Mouse (Mus musculus) CH12.LX (cell line): ENCODE data around the gene Cx3cr1. TPM values are rescaled to one million over a fixed set of nuclear protein-coding genes. Genes with fewer than 3 reads are reported as not detected.
A peak's percentile ranks its signal among the peaks of the same experiment; 100 is the strongest.

Source experiments
- DNase-seq: peaks from one replicate; pipeline ENCODE4 v3.0.0-alpha.2; 2013; ENCODE audit errors: extremely low read depth
- H3K27ac ChIP-seq: 2 replicates; pipeline ENCODE4 v1.5.1; 2012; ENCODE audit warnings: low read depth, mild to moderate bottlenecking, control low read depth, moderate library complexity; ENCODE audit not compliant: insufficient read depth
- H3K27me3 ChIP-seq: replicated peaks from 2 replicates; pipeline ENCODE3; 2012; ENCODE audit warnings: inconsistent platforms
- H3K36me3 ChIP-seq, 2 experiments: replicated peaks in 1 of 2; 2 replicates each; pipeline versions ENCODE3 to v1.6.1; 2012; ENCODE audit warnings: inconsistent platforms in 1 of 2, low read length in 1 of 2, mild to moderate bottlenecking in 1 of 2, mixed read lengths in 1 of 2, moderate library complexity in 1 of 2; ENCODE audit not compliant: control insufficient read depth in 1 of 2, insufficient read depth in 1 of 2
- H3K4me1 ChIP-seq, 2 experiments: 2 replicates each; pipeline ENCODE4 v1.6.1; 2012; ENCODE audit warnings: inconsistent platforms in 1 of 2, moderate library complexity in 1 of 2; ENCODE audit not compliant: insufficient read depth in 2 of 2, control insufficient read depth in 1 of 2
- H3K4me2 ChIP-seq: 2 replicates; pipeline ENCODE4 v1.6.1; 2012; ENCODE audit warnings: low read depth, mild to moderate bottlenecking, control low read depth; ENCODE audit not compliant: poor library complexity, insufficient read depth, severe bottlenecking
- H3K4me3 ChIP-seq, 3 experiments: fragments of 150-350 bp in 1 of 3; sonication (generic) in 1 of 3; replicated peaks in 1 of 3; 2 replicates each; pipeline versions ENCODE3 to v1.5.1; 2011 to 2012; ENCODE audit warnings: low read depth in 2 of 3, low read length in 2 of 3, mild to moderate bottlenecking in 2 of 3, moderate library complexity in 2 of 3, control low read depth in 1 of 3, improper control_type of control experiment in 1 of 3, inconsistent platforms in 1 of 3, mixed read lengths in 1 of 3; ENCODE audit not compliant: poor library complexity in 1 of 3
- H3K79me2 ChIP-seq: replicated peaks from 2 replicates; pipeline ENCODE4 v1.6.1; 2012; ENCODE audit warnings: mild to moderate bottlenecking, moderate library complexity; ENCODE audit not compliant: control insufficient read depth, poor library complexity, insufficient read depth, severe bottlenecking; ENCODE audit errors: extremely low read depth
- H3K9ac ChIP-seq: 2 replicates; pipeline ENCODE4 v1.6.1; 2012; ENCODE audit warnings: low read depth, mild to moderate bottlenecking, control low read depth, moderate library complexity; ENCODE audit not compliant: insufficient read depth
- H3K9me3 ChIP-seq: replicated peaks from 2 replicates; pipeline ENCODE3; 2012; ENCODE audit warnings: low read length, inconsistent platforms, mixed read lengths
- CTCF ChIP-seq, 2 experiments: IDR thresholded peaks in 1 of 2; conservative IDR thresholded peaks in 1 of 2; 2 replicates each; pipeline ENCODE4 v1.5.1; 2011 to 2012; ENCODE audit warnings: low read depth in 2 of 2, low read length in 2 of 2, improper control_type of control experiment in 1 of 2, inconsistent platforms in 1 of 2, mild to moderate bottlenecking in 1 of 2, moderate library complexity in 1 of 2
- E2F4 ChIP-seq: IDR thresholded peaks from 2 replicates; pipeline ENCODE4 v1.6.1; 2011; ENCODE audit warnings: low read depth, low read length, improper control_type of control experiment; ENCODE audit not compliant: insufficient replicate concordance
- EP300 ChIP-seq: IDR thresholded peaks from 2 replicates; pipeline ENCODE4 v1.6.1; 2011; ENCODE audit warnings: low read length, improper control_type of control experiment
- ETS1 ChIP-seq: conservative IDR thresholded peaks from 2 replicates; pipeline ENCODE4 v1.6.1; 2012; ENCODE audit warnings: low read depth, mild to moderate bottlenecking, inconsistent platforms, low read length, improper control_type of control experiment, moderate library complexity
- IRF4 ChIP-seq: IDR thresholded peaks from 2 replicates; pipeline ENCODE4 v1.6.1; 2014; ENCODE audit warnings: low read depth, mild to moderate bottlenecking, inconsistent platforms, low read length, improper control_type of control experiment
- KAT2A ChIP-seq: IDR thresholded peaks from 2 replicates; pipeline ENCODE4 v1.6.1; 2012; ENCODE audit warnings: low read length, improper control_type of control experiment, inconsistent platforms; ENCODE audit not compliant: insufficient replicate concordance
- NRF1 ChIP-seq: IDR thresholded peaks from 2 replicates; pipeline ENCODE4 v1.6.1; 2014; ENCODE audit warnings: low read depth, mild to moderate bottlenecking, inconsistent platforms, low read length, improper control_type of control experiment, moderate library complexity
- TBP ChIP-seq: conservative IDR thresholded peaks from 2 replicates; pipeline ENCODE4 v1.6.1; 2011; ENCODE audit warnings: low read depth, low read length, improper control_type of control experiment
- ZC3H11A ChIP-seq: IDR thresholded peaks from 2 replicates; pipeline ENCODE4 v1.6.1; 2012; ENCODE audit warnings: low read depth, mild to moderate bottlenecking, inconsistent platforms, low read length, improper control_type of control experiment
- ZKSCAN1 ChIP-seq: IDR thresholded peaks from 2 replicates; pipeline ENCODE4 v1.6.1; 2012; ENCODE audit warnings: low read depth, inconsistent platforms, low read length, improper control_type of control experiment, borderline replicate concordance
- dilution Hi-C: fragments of 300-500 bp; cut with MboI; formaldehyde crosslinking; loops from 2 replicates; pipeline ENCODE4 v1.14.3; 2020; ENCODE audit warnings: low sequenced_read_pairs; ENCODE audit not compliant: extremely low pct_unique_long_range_greater_than_20kb, extremely low pct_ligation_motif_present
- in situ Hi-C: fragments of 300-500 bp; cut with MboI; formaldehyde crosslinking; loops from 3 replicates; pipeline ENCODE4 v1.14.3; 2019; ENCODE audit warnings: low sequenced_read_pairs, low pct_ligation_motif_present, low pct_unique_long_range_greater_than_20kb, mixed read lengths
- polyA plus RNA-seq: library from polyadenylated mRNA; unstranded; fragments of >175 nt; gene quantifications from 2 replicates; pipeline ENCODE4 v1.2.1, GENCODE M21; 2012; ENCODE audit warnings: low read depth; ENCODE audit not compliant: insufficient read length
- total RNA-seq, 2 experiments: library from RNA; depleted of rRNA; stranded (reverse); fragments of 300-350 nt in 1 of 2; fragments of >200 nt in 1 of 2; gene quantifications; 2 replicates each; pipeline ENCODE4 v1.2.3; 2012 to 2014

Cx3cr1 gene
- total and polyA plus RNA-seq, 3 experiments, result 0.06 TPM; not detected in 2

DNA sequence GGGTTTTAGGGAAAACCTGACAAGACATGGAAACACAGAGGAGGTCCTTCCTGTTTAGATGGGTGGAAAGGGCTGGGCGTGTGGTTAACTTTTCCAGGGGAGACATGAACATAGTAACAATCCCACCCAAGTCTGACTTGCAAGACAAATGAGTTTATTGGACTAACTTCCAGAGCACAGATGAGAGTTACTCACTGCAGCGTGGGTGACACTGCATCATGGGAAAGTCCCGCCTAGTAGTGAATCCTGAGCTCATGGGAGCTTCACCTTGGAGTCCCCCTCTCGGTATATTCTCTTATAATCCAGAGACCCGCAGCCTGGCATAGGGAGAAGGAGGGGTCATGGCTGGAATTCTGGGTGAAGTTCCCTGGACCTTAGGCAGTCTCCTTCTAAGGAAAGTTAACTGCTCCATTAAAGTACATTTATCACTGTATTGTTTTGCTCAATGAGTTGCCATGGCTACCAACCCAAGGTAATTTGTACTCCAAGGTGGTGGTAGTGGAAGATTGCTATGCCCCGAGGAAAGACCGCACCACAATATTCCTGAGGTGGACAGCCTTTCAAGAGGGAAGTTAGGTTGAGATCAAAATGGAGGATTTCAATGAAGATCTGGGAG lies 60.3 kb downstream of the Cx3cr1 start:
- in situ Hi-C loops, result no loop called here
- Histone ChIP-seq H3K9ac (no peak overlapping the region), H3K4me1 (peaks cover 0 to 27% of the 10 kb centered on the region in 2 experiments; a peak in 2 of 4 replicates), H3K27me3 (peaks cover 52% of the 10 kb centered on the region), H3K36me3 (no peaks in the 10 kb centered on the region), H3K27ac (no peak overlapping the region), H3K9me3 (peaks cover 13% of the 10 kb centered on the region), H3K4me3 (no peak overlapping the region), H3K4me2 (no peak overlapping the region), H3K79me2 (no peaks in the 10 kb centered on the region)
- DNase-seq, result no peak
- TF ChIP-seq NRF1 (no peak), ZKSCAN1 (no peak), ETS1 (no peak)
- dilution Hi-C loops, result no loop called here

GRCm38 (mm10) chr9:120007833-120008232 lies 61.8 kb downstream of the Cx3cr1 start:
- peaks cover 0 to 22% of the 10 kb centered on the region in 2 experiments; a peak in 2 of 4 replicates for H3K4me1 ChIP-seq
- peak in 1 of 2 experiments; percentile 17; a peak in 2 of 4 replicates for TF ChIP-seq CTCF (conservative IDR thresholded peaks at IDR 0.05 in 1 of 2, IDR thresholded peaks at IDR 0.05 in 1 of 2; ENCODE audit: low read depth in 2 of 2, low read length in 2 of 2)
- no peak for TF ChIP-seq KAT2A
- H3K4me3 ChIP-seq, result no peak overlapping the region
- dilution Hi-C loops (no loop called here), in situ Hi-C loops (no loop called here)
- peaks cover 40% of the 10 kb centered on the region for H3K27me3 ChIP-seq
- no peak for DNase-seq
- no peak overlapping the region for H3K4me2 ChIP-seq
- H3K9me3 ChIP-seq, result peaks cover 13% of the 10 kb centered on the region
- H3K27ac ChIP-seq, result no peak overlapping the region
- no peak overlapping the region for H3K9ac ChIP-seq
- no peaks in the 10 kb centered on the region for H3K79me2 ChIP-seq
- no peaks in the 10 kb centered on the region for H3K36me3 ChIP-seq

DNA sequence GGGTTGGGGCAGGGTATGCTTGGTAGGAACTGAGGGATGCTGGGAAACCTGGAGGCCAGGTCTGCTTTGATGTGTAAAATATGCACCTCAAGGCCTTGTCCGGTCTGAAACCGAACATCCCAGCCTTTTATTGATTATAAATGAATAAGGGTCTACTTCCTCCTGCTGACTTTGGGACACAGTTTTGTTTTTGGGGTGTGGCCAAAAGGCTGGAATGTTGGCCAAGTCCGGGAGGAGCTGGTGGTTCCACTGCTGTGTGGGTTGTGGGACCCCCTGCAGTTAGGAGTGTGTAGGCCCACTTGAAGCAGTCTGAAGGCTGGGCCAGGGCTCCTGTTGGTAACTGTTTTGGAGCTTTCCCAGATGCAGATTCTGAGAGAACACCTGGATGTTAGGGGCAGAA lies 63.7 kb downstream of the Cx3cr1 start:
- Histone ChIP-seq H3K27ac (no peak overlapping the region), H3K4me3 (no peak overlapping the region), H3K9me3 (peaks cover 13% of the 10 kb centered on the region), H3K79me2 (no peaks in the 10 kb centered on the region), H3K4me1 (peaks cover 5 to 20% of the 10 kb centered on the region in 2 experiments; a peak in 2 of 4 replicates), H3K36me3 (no peaks in the 10 kb centered on the region), H3K4me2 (no peak overlapping the region), H3K27me3 (peaks cover 34% of the 10 kb centered on the region), H3K9ac (no peak overlapping the region)
- DNase-seq, result no peak
- in situ Hi-C loops, result no loop called here
- no peak for TF ChIP-seq TBP
- TF ChIP-seq ZC3H11A, result no peak
- no peak for TF ChIP-seq EP300
- TF ChIP-seq IRF4, result no peak
- no peak for TF ChIP-seq E2F4
- dilution Hi-C loops, result no loop called here
